12 mouse cellular contexts compared by ENCODE assay signal in the genomic region with DNA sequence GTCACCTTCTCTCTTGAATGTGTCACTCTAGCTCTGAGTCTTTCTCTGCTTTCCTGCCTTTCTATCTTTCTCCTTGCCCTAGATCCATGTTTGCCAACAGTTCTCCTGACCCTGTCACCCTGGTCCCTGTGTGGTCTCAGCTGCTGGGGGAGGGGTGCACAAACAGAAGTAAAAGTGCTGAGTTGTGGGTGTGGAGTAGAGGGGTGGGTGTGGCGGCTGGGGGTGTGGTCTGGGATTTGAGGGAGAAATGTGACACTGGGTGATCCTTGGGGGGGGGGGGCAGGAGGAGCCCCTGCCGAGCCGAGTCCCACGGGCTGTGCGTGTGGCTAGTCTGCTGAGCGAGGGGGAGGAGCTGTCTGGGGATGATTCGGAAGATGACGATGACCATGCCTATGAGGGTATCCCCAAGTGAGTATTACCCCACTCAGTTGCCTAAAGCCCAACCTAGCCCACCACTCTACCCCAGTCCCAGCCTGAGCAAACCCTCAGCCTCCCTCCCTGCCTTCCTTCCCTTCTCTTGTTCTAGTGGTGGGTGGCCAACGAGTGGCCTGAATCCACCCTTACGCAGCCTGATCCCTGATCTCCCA. TPM values are rescaled to one million over a fixed set of nuclear protein-coding genes. Genes with fewer than 3 reads are reported as not detected.
DNase-seq lines count a peak whose midpoint lies in the region; TF ChIP-seq lines count a peak whose summit lies in the region.
"Had no signal": no experiment of that assay in that cellular context is flagged by ENCODE, and none has a peak within 500 bp of the region (broad histone marks: within the 10 kb centered on the region; RNA-seq: fewer than 3 reads in every experiment).

No protein-coding gene starts in this region.

- no peak for DNase-seq in gastrocnemius, adult 2 months
- no peak for DNase-seq in gastrocnemius, adult 8-10 months (ENCODE audit: low spot score in 2 of 2)
- peak; percentile 80 for DNase-seq in kidney, postnatal 10 days
- no peak for DNase-seq in kidney, adult 9 months
- DNase-seq in kidney, postnatal 14 days = peak; percentile 50
- no peak for DNase-seq in thymus, postnatal 0 days (ENCODE audit: low spot score)
- no peak for DNase-seq in left cerebral cortex, postnatal 14 days (ENCODE audit: low spot score in 2 of 2)
- DNase-seq: cerebellum, adult 9-10 months; gastrocnemius, postnatal 36 days had no signal

- H3K27ac ChIP-seq in gastrocnemius, adult 2 months = peak overlapping the region; percentile 57
- H3K27ac ChIP-seq in macrophage = peak overlapping the region; percentile 97
- H3K27ac ChIP-seq: limb, embryonic 13.5 days had no signal

- WGBS in macrophage (ENCODE audit: missing documents) = 83% methylated on average over 9 of the region's 10 CpGs

- TF ChIP-seq CTCF in gastrocnemius, adult 2 months (IDR thresholded peaks at IDR 0.05) = no peak

- peaks cover 87% of the 10 kb centered on the region for H3K79me2 ChIP-seq in macrophage (ENCODE audit: inconsistent target)

- H3K4me3 ChIP-seq in gastrocnemius, adult 2 months = peak overlapping the region; percentile 32
- H3K4me3 ChIP-seq in macrophage (ENCODE audit: inconsistent target) = peak overlapping the region; percentile 5; the same call in 1 of the 2 replicates
- H3K4me3 ChIP-seq: limb, embryonic 13.5 days had no signal

- intact Hi-C loops in gastrocnemius, adult 2 months (cut with DNase I) = no loop called here
- intact Hi-C loops in left cerebral cortex, postnatal 14 days (cut with DNase I) = no loop called here

- peaks cover 44% of the 10 kb centered on the region for H3K36me3 ChIP-seq in macrophage (ENCODE audit: inconsistent target)

RNA-seq across cellular contexts. Expression of a gene that starts 24.7 kb away (rescaled TPM):
- not detected for total RNA-seq in gastrocnemius, adult 2 months (2021)
- total RNA-seq in gastrocnemius, adult 8-10 months (2022) = 1 to 10 TPM in 2 of 4 experiments, not detected in 2; 3.8 to 4.1 TPM
- total RNA-seq in macrophage (2018; cell fraction: chromatin; rRNA removed) = 10 to 100 TPM in 8 of 26 experiments, 1 to 10 TPM in 17, not detected in 1; 1.9 to 22.7 (median 5.4) TPM
- total RNA-seq in macrophage (2018; cell fraction: cytosol; rRNA removed) = 1 to 10 TPM in 18 of 26 experiments, under 1 TPM in 2, not detected in 6; 0.83 to 4.0 (median 2.2) TPM
- total RNA-seq in macrophage (2018; cell fraction: nucleus; rRNA removed) = 1 to 10 TPM in 22 of 26 experiments, under 1 TPM in 2, not detected in 2; 0.34 to 9.1 (median 3.7) TPM
- polyA plus RNA-seq in macrophage (2018) = 2.8 TPM in 1 of 3 replicates, not detected in the others
- polyA plus RNA-seq in thymus, postnatal 0 days (2015; fragmentation: Nextera tagmentation; extraction: Ambion mirVana) = 1.1 TPM in 1 of 2 replicates, not detected in the other
- total RNA-seq in left cerebral cortex, postnatal 14 days (2021) = not detected
- polyA plus RNA-seq: large intestine, adult 2 months had no signal

RNA-seq across cellular contexts. Expression of a gene that starts 35.5 kb away (rescaled TPM):
- 10 to 100 TPM; 21.2 to 28.5 TPM for total RNA-seq in gastrocnemius, adult 2 months (2021)
- total RNA-seq in gastrocnemius, adult 8-10 months (2022) = 10 to 100 TPM; 15.2 to 22.9 (median 18.4) TPM
- 10 to 100 TPM in 11 of 26 experiments, 1 to 10 TPM in 15; 1.3 to 24.2 (median 8.1) TPM for total RNA-seq in macrophage (2018; cell fraction: chromatin; rRNA removed)
- total RNA-seq in macrophage (2018; cell fraction: cytosol; rRNA removed) = 1 to 10 TPM in 13 of 26 experiments, under 1 TPM in 12, not detected in 1; 0.11 to 5.7 (median 1.0) TPM
- 1 to 10 TPM in 22 of 26 experiments, under 1 TPM in 2, not detected in 2; 0.56 to 8.7 (median 3.0) TPM for total RNA-seq in macrophage (2018; cell fraction: nucleus; rRNA removed)
- polyA plus RNA-seq in macrophage (2018) = 2.0 to 6.1 TPM (median 3.1 TPM) in 3 replicates
- polyA plus RNA-seq in thymus, postnatal 0 days (2015; fragmentation: Nextera tagmentation; extraction: Ambion mirVana) = 5.7 and 7.9 TPM in 2 replicates
- total RNA-seq in left cerebral cortex, postnatal 14 days (2021) = 100 to 1,000 TPM; 349 to 363 TPM

RNA-seq across cellular contexts. Expression of a gene that starts 38.1 kb away (rescaled TPM):
- total RNA-seq in gastrocnemius, adult 2 months (2021) = 10 to 100 TPM; 19.9 to 30.6 TPM
- total RNA-seq in gastrocnemius, adult 8-10 months (2022) = 10 to 100 TPM; 16.1 to 18.5 (median 17.1) TPM
- 1,000 to 10,000 TPM; 1,474 to 3,673 (median 2,470) TPM for total RNA-seq in macrophage (2018; cell fraction: chromatin; rRNA removed)
- 100 to 1,000 TPM; 324 to 594 (median 401) TPM for total RNA-seq in macrophage (2018; cell fraction: cytosol; rRNA removed)
- 1,000 to 10,000 TPM in 21 of 26 experiments, 100 to 1,000 TPM in 5; 671 to 1,624 (median 1,183) TPM for total RNA-seq in macrophage (2018; cell fraction: nucleus; rRNA removed)
- polyA plus RNA-seq in macrophage (2018) = 195 to 293 TPM (median 225 TPM) in 3 replicates
- polyA plus RNA-seq in thymus, postnatal 0 days (2015; fragmentation: Nextera tagmentation; extraction: Ambion mirVana) = 31.1 and 34.4 TPM in 2 replicates
- 10 to 100 TPM; 13.9 to 17.9 TPM for total RNA-seq in left cerebral cortex, postnatal 14 days (2021)

Comparison
In these comparisons a context has a peak if more than half of its experiments do, and no peak if none do; other contexts are left out.
1. DNase-seq: peak in kidney, postnatal 10 days (single experiment) and kidney, postnatal 14 days (single experiment); none in gastrocnemius, adult 2 months (single experiment), gastrocnemius, adult 8-10 months (0 of 2), kidney, adult 9 months (single experiment), thymus, postnatal 0 days (single experiment) and left cerebral cortex, postnatal 14 days (0 of 2).
2. RNA of a gene that starts 35.5 kb away (total RNA-seq): 349 to 363 TPM in left cerebral cortex, postnatal 14 days; 21.2 to 28.5 TPM in gastrocnemius, adult 2 months and 15.2 to 22.9 TPM in gastrocnemius, adult 8-10 months; every median in the first group is over 10 times any median in the second.